Mouse (Mus musculus): ENCODE results near the gene Rerg. TPM values are rescaled to one million over a fixed set of nuclear protein-coding genes. Genes with fewer than 3 reads are reported as not detected.

Rerg gene
- total and polyA plus RNA-seq, 2 experiments from 2014 or later: 2.8 to 12.9 TPM

DNA sequence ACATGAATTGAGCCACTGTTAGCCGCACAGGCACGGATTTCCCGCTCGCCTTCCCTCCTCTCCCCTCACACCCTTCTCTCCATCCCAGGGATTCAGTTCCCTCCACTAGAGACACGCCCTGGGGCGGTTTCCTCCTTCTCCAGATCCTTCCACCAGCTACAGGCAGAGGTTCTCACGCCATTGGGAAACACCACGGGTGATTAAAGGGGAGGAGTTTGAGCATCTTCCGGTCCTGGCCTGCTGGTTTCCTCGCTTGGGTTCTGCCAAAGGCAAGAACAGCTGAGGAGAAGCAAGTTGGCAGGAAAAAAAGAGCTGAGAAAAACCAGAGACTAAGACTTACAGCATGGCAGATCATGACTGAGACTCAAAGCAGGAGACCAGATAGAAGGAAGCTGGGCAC lies 6.7 kb downstream of the Rerg start:
- H3K9me3 ChIP-seq (ENCODE audit: low read length): no peaks in the 10 kb centered on the region
- no peaks in the 10 kb centered on the region for H3K36me3 ChIP-seq (ENCODE audit: insufficient read depth)
- H3K27ac ChIP-seq (ENCODE audit: low read depth, low read length): no peak overlapping the region
- DNase-seq: no peak
- H3K4me1 ChIP-seq (ENCODE audit: insufficient read depth): no peaks in the 10 kb centered on the region
- no peak overlapping the region for H3K4me2 ChIP-seq (ENCODE audit: low read depth)
- no peak for ATAC-seq
- H3K9ac ChIP-seq: no peak overlapping the region
- 62% methylated on average over 10 of the region's 10 CpGs for WGBS
- H3K27me3 ChIP-seq (ENCODE audit: insufficient read depth, low read length): no peaks in the 10 kb centered on the region
- no peak for TF ChIP-seq CTCF (IDR thresholded peaks at IDR 0.05; ENCODE audit: low read depth)
- no peak overlapping the region for H3K4me3 ChIP-seq (ENCODE audit: low read depth, low read length)

DNA sequence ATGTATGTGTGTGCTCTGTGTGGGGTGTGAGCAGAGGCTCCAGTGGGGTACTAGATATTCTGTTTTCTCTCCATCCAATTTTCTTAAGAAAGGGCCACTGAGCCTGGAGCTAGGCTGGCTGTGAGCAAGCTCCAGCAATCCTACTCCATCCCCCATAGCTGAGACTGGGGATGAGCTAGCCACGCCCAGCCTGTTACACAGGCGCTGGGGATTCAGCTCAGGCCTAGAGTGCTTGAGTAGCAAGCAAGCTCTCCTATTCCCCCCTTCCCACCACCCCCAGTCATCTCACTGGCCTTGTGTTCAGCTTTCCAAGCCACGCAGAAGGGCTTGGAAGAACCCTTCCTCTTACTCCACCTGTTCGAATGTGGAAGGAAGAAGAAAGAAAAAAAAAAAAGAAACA lies 7.2 kb downstream of the Rerg start:
- no peaks in the 10 kb centered on the region for H3K36me3 ChIP-seq (ENCODE audit: insufficient read depth)
- no peak overlapping the region for H3K4me2 ChIP-seq (ENCODE audit: low read depth)
- H3K4me1 ChIP-seq (ENCODE audit: insufficient read depth): no peaks in the 10 kb centered on the region
- ATAC-seq: no peak
- no peak for DNase-seq
- WGBS: 82% methylated on average over 4 of the region's 4 CpGs
- H3K9ac ChIP-seq: no peak overlapping the region
- H3K4me3 ChIP-seq (ENCODE audit: low read depth, low read length): no peak overlapping the region
- no peaks in the 10 kb centered on the region for H3K9me3 ChIP-seq (ENCODE audit: low read length)
- TF ChIP-seq CTCF (IDR thresholded peaks at IDR 0.05; ENCODE audit: low read depth): no peak
- H3K27ac ChIP-seq (ENCODE audit: low read depth, low read length): no peak overlapping the region
- no peaks in the 10 kb centered on the region for H3K27me3 ChIP-seq (ENCODE audit: insufficient read depth, low read length)

DNA sequence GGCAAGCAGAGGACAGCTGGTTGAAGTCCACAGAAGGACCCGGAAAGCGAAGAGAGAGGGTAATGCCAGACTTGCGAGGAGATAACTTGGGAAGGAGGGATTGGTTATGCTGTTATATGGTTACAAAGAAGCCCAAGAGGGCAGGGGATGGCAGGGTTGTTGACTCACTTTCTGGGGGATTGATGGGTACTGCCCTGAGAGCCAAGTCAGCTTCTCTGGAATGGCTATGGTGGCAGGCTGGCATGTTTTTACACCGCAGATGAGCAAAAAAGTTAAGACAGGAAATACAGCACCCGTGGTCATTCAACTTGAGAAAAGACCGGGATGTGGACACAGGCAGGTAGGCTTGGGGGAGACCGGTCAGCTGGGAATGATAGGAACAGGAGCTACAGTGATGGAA lies 7.8 kb downstream of the Rerg start:
- Histone ChIP-seq H3K9ac (no peak overlapping the region), H3K4me2 (ENCODE audit: low read depth) (no peak overlapping the region), H3K36me3 (ENCODE audit: insufficient read depth) (no peaks in the 10 kb centered on the region), H3K27ac (ENCODE audit: low read depth, low read length) (no peak overlapping the region), H3K4me1 (ENCODE audit: insufficient read depth) (no peaks in the 10 kb centered on the region), H3K27me3 (ENCODE audit: insufficient read depth, low read length) (no peaks in the 10 kb centered on the region), H3K4me3 (ENCODE audit: low read depth, low read length) (no peak overlapping the region), H3K9me3 (ENCODE audit: low read length) (no peaks in the 10 kb centered on the region)
- TF ChIP-seq CTCF (IDR thresholded peaks at IDR 0.05; ENCODE audit: low read depth): no peak
- DNase-seq (no peak), ATAC-seq (no peak)
- 96% methylated on average over 7 of the region's 7 CpGs for WGBS

DNA sequence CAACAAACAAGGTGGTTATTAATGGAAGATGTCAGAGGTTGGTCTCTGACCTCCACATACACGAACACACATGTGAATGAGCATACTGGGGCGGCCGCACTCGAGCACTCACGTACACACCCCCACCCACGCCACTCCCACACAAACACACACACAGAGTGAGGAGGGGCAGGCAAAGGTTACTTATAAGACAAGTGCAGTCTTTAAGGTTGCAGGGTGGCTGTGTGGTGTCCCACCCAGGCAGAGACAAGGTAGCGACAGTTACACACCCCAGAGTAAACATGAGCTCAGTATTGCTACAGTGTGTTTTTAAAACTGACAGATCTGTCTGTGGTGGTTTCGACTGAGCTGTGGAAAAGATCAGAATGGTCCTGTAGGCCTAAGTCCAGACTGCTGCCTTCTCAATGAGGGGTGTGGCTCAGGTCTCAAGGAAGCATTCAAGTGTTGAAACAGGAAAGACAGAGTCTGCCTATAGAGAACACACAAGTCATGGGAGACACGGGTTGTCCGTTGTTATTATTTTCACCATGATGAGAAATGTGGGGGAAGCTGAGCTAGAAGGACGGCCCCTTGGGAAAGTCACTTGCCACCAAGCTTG lies 8.7 kb downstream of the Rerg start:
- no peak for ATAC-seq
- 90% methylated on average over 11 of the region's 11 CpGs for WGBS
- no peaks in the 10 kb centered on the region for H3K27me3 ChIP-seq (ENCODE audit: insufficient read depth, low read length)
- no peak overlapping the region for H3K9ac ChIP-seq
- DNase-seq: no peak
- H3K4me2 ChIP-seq (ENCODE audit: low read depth): no peak overlapping the region
- no peak overlapping the region for H3K4me3 ChIP-seq (ENCODE audit: low read depth, low read length)
- H3K9me3 ChIP-seq (ENCODE audit: low read length): no peaks in the 10 kb centered on the region
- no peak overlapping the region for H3K27ac ChIP-seq (ENCODE audit: low read depth, low read length)
- TF ChIP-seq CTCF (IDR thresholded peaks at IDR 0.05; ENCODE audit: low read depth): no peak
- no peaks in the 10 kb centered on the region for H3K36me3 ChIP-seq (ENCODE audit: insufficient read depth)
- no peaks in the 10 kb centered on the region for H3K4me1 ChIP-seq (ENCODE audit: insufficient read depth)

DNA sequence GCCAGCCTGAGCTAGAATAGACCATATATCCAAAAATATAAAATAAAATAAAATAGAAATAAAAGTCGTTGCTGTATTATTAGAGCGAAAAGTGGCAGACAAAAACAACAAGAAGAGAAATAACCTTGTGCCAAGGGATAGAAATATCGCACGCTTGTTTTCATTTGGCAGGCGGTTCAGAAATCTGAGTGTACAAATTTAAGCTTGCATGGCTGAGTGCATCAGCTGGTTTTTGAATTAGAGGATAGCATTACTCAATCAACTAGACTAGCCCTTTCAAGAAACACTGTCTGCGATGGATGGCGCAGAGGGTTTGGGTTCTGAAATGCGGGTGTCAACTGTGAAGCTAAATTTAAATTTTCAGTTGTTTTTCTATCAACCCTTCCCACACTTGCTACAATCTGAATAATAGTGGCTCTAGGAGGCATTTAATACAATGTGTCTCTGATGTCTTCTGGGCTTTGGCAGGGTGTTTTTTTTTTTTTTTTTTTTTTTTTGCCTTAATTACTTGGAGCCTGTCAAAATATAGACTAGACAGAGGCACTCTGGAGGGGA lies 10.8 kb downstream of the Rerg start:
- 45% methylated on average over 8 of the region's 8 CpGs for WGBS
- no peak for TF ChIP-seq CTCF (IDR thresholded peaks at IDR 0.05; ENCODE audit: low read depth)
- DNase-seq (no peak), ATAC-seq (no peak)
- Histone ChIP-seq H3K36me3 (ENCODE audit: insufficient read depth) (no peaks in the 10 kb centered on the region), H3K27ac (ENCODE audit: low read depth, low read length) (no peak overlapping the region), H3K9me3 (ENCODE audit: low read length) (no peaks in the 10 kb centered on the region), H3K9ac (no peak overlapping the region), H3K4me3 (ENCODE audit: low read depth, low read length) (no peak overlapping the region), H3K27me3 (ENCODE audit: insufficient read depth, low read length) (no peaks in the 10 kb centered on the region), H3K4me2 (ENCODE audit: low read depth) (no peak overlapping the region), H3K4me1 (ENCODE audit: insufficient read depth) (no peaks in the 10 kb centered on the region)

DNA sequence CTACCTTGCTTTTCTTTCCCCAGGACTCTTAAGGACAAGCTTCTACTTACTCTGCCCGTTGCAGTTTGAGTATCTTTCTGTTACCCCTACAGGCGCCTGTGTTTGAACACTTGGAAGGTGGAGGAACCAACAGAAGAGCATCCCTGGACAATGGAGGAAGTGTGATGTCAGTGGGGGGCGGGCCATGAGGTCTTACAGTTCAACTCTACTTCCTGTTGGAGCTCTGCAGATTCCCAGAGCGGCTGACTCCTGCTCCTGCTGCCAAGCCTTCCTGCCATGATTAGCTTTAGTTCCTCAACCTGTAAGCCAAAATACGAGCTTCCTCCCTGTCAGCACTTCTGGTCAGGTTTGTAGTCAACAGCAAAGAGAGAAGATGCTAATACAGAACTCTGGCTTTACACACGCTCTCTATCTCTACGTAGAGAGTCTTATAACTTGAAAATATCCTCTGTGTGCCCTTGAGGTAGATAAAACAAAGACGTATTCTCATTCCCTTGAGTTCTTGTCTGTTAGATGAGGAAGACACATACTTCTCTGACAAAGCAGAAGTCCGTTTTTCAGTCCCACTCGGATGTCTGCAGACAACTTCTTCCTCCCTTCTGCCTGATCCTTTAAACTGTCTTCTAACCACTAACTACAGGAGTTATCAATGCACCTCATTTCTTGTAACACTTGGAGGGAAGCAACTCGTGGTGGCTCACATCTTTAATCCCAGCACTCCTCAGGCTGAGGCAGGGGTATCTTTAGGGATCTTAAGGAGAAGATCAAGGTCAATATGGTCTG lies 13.7 kb downstream of the Rerg start:
- Histone ChIP-seq H3K4me2 (ENCODE audit: low read depth) (no peak overlapping the region), H3K27me3 (ENCODE audit: insufficient read depth, low read length) (no peaks in the 10 kb centered on the region), H3K9ac (no peak overlapping the region), H3K36me3 (ENCODE audit: insufficient read depth) (no peaks in the 10 kb centered on the region), H3K4me3 (ENCODE audit: low read depth, low read length) (no peak overlapping the region), H3K27ac (ENCODE audit: low read depth, low read length) (no peak overlapping the region), H3K9me3 (ENCODE audit: low read length) (no peaks in the 10 kb centered on the region), H3K4me1 (ENCODE audit: insufficient read depth) (no peaks in the 10 kb centered on the region)
- WGBS: 84% methylated on average over 11 of the region's 11 CpGs
- DNase-seq: no peak
- TF ChIP-seq CTCF (IDR thresholded peaks at IDR 0.05; ENCODE audit: low read depth): no peak
- ATAC-seq: no peak

Data from forebrain, postnatal 0 days (tissue).